Mouse (Mus musculus) cerebellum, adult 11 months (tissue): Measurements from ENCODE around the gene Atg13.

Source experiments
- DNase-seq: peaks from one replicate; pipeline ENCODE4 v3.0.0; 2022

The Atg13 gene

GRCm38 (mm10) chr2:91645811-91646210 lies 64.6 kb downstream of the Atg13 start:
- DNase-seq: no peak

GRCm38 (mm10) chr2:91645354-91645753 lies 65.0 kb downstream of the Atg13 start:
- no peak for DNase-seq

- DNase-seq: no peak
Observed at GRCm38 (mm10) chr2:91644021-91644420, 66.4 kb downstream of the Atg13 start.

GRCm38 (mm10) chr2:91642825-91643415 lies 67.5 kb downstream of the Atg13 start:
- no peak for DNase-seq

GRCm38 (mm10) chr2:91638931-91639330 lies 71.4 kb downstream of the Atg13 start:
- DNase-seq: no peak

GRCm38 (mm10) chr2:91636727-91637338 lies 73.5 kb downstream of the Atg13 start:
- DNase-seq: no peak

GRCm38 (mm10) chr2:91636229-91636628 lies 74.1 kb downstream of the Atg13 start, which contains the start of gene F2:
Gene F2 (minus strand): TSS chr2:91636414.
- no peak for DNase-seq

- no peak for DNase-seq
Observed at GRCm38 (mm10) chr2:91635486-91635885, 74.9 kb downstream of the Atg13 start.

- DNase-seq: peak; percentile 32
Observed at GRCm38 (mm10) chr2:91634841-91635240, 75.5 kb downstream of the Atg13 start.

GRCm38 (mm10) chr2:91633334-91633977 lies 76.9 kb downstream of the Atg13 start:
- DNase-seq: no peak

GRCm38 (mm10) chr2:91632316-91632715 lies 78.1 kb downstream of the Atg13 start:
- no peak for DNase-seq

GRCm38 (mm10) chr2:91631826-91632225 lies 78.5 kb downstream of the Atg13 start:
- no peak for DNase-seq

- no peak for DNase-seq
Observed at GRCm38 (mm10) chr2:91630384-91630783, 80.0 kb downstream of the Atg13 start.

GRCm38 (mm10) chr2:91629682-91630081 lies 80.7 kb downstream of the Atg13 start:
- no peak for DNase-seq

GRCm38 (mm10) chr2:91628171-91628570 lies 82.2 kb downstream of the Atg13 start:
- DNase-seq: no peak

- no peak for DNase-seq
Observed at GRCm38 (mm10) chr2:91627486-91627885, 82.9 kb downstream of the Atg13 start.
